25 mouse cellular contexts compared by ENCODE assay signal in the genomic region with DNA sequence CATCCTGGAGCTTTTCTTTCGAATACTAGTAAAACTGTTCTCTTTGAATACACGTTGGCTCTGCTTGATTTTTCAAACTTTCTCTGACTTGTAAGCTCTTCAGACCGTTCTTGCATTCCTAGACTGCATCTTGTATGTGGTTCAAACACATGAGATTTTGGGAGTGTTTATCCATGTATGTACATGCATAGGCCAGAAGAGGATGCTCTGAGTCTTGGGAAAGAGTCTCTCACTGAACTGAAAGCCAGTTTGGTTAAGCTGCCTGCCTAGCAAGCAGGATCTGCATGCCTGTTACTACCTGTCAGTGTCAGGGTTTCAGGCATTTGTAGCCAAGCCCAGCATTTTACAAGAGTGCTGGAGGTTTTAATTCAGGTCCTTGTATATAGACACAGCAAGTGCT.
DNase-seq lines count a peak whose midpoint lies in the region; ATAC-seq and TF ChIP-seq lines count a peak whose summit lies in the region.
"Had no signal": no experiment of that assay in that cellular context is flagged by ENCODE, and none has a peak within 500 bp of the region (broad histone marks: within the 10 kb centered on the region; RNA-seq: fewer than 3 reads in every experiment).

No protein-coding gene starts in this region.

- no peaks in the 10 kb centered on the region for H3K9me3 ChIP-seq in forebrain, postnatal 0 days (ENCODE audit: low read length)
- H3K9me3 ChIP-seq in forebrain, embryonic 16.5 days (ENCODE audit: control insufficient read depth, low read length) = no peaks in the 10 kb centered on the region
- no peaks in the 10 kb centered on the region for H3K9me3 ChIP-seq in kidney, postnatal 0 days (replicated peaks; ENCODE audit: low read length)
- H3K9me3 ChIP-seq in midbrain, postnatal 0 days (ENCODE audit: low read length) = no peaks in the 10 kb centered on the region
- H3K9me3 ChIP-seq in midbrain, embryonic 13.5 days = no peaks in the 10 kb centered on the region
- H3K9me3 ChIP-seq: forebrain, embryonic 13.5 days; hindbrain, embryonic 10.5 days; midbrain, embryonic 10.5 days had no signal

- no peak overlapping the region for H3K27ac ChIP-seq in forebrain, postnatal 0 days (ENCODE audit: low read depth, low read length)
- H3K27ac ChIP-seq in forebrain, embryonic 16.5 days (ENCODE audit: low read length) = no peak overlapping the region
- no peak overlapping the region for H3K27ac ChIP-seq in kidney, postnatal 0 days
- H3K27ac ChIP-seq in midbrain, postnatal 0 days (ENCODE audit: low read depth, low read length) = no peak overlapping the region
- H3K27ac ChIP-seq in midbrain, embryonic 13.5 days = no peak overlapping the region
- H3K27ac ChIP-seq: forebrain, embryonic 13.5 days; hindbrain, embryonic 10.5 days; liver, embryonic 14.5 days; midbrain, embryonic 10.5 days had no signal

- WGBS in forebrain, postnatal 0 days = 78% methylated on average over 3 of the region's 3 CpGs
- WGBS in forebrain, embryonic 16.5 days = 72% methylated on average over 3 of the region's 3 CpGs
- 32% methylated on average over 3 of the region's 3 CpGs for WGBS in kidney, postnatal 0 days
- 73% methylated on average over 3 of the region's 3 CpGs for WGBS in midbrain, postnatal 0 days
- 77% methylated on average over 3 of the region's 3 CpGs for WGBS in midbrain, embryonic 13.5 days

- H3K4me2 ChIP-seq in forebrain, postnatal 0 days (ENCODE audit: low read depth) = no peak overlapping the region
- no peak overlapping the region for H3K4me2 ChIP-seq in forebrain, embryonic 16.5 days (ENCODE audit: low read length)
- H3K4me2 ChIP-seq in kidney, postnatal 0 days (ENCODE audit: low read length) = no peak overlapping the region
- H3K4me2 ChIP-seq in midbrain, postnatal 0 days (ENCODE audit: low read depth, low read length, poor library complexity, severe bottlenecking) = no peak overlapping the region
- H3K4me2 ChIP-seq in midbrain, embryonic 13.5 days (replicated peaks) = no peak overlapping the region
- H3K4me2 ChIP-seq: forebrain, embryonic 13.5 days had no signal

- H3K36me3 ChIP-seq in forebrain, postnatal 0 days (ENCODE audit: insufficient read depth) = no peaks in the 10 kb centered on the region
- no peaks in the 10 kb centered on the region for H3K36me3 ChIP-seq in forebrain, embryonic 16.5 days (ENCODE audit: control insufficient read depth, insufficient read depth)
- H3K36me3 ChIP-seq in kidney, postnatal 0 days (ENCODE audit: insufficient read depth, low read length) = no peaks in the 10 kb centered on the region
- H3K36me3 ChIP-seq in midbrain, postnatal 0 days (ENCODE audit: insufficient read depth, low read length) = no peaks in the 10 kb centered on the region
- H3K36me3 ChIP-seq in midbrain, embryonic 13.5 days = no peaks in the 10 kb centered on the region
- H3K36me3 ChIP-seq: hindbrain, embryonic 10.5 days; midbrain, embryonic 10.5 days had no signal

- no peaks in the 10 kb centered on the region; the same call in 1 of the 2 replicates for H3K27me3 ChIP-seq in forebrain, postnatal 0 days (ENCODE audit: insufficient read depth, low read length)
- no peaks in the 10 kb centered on the region for H3K27me3 ChIP-seq in forebrain, embryonic 16.5 days (replicated peaks; ENCODE audit: control insufficient read depth, insufficient read depth, low read length)
- H3K27me3 ChIP-seq in kidney, postnatal 0 days (ENCODE audit: insufficient read depth, low read length) = no peaks in the 10 kb centered on the region
- H3K27me3 ChIP-seq in midbrain, postnatal 0 days (ENCODE audit: insufficient read depth, low read length) = no peaks in the 10 kb centered on the region
- no peaks in the 10 kb centered on the region for H3K27me3 ChIP-seq in midbrain, embryonic 13.5 days
- H3K27me3 ChIP-seq: forebrain, embryonic 13.5 days had no signal

- no peak for DNase-seq in forebrain, postnatal 0 days
- peak; percentile 15 for DNase-seq in kidney, postnatal 0 days (ENCODE audit: low spot score)
- no peak for DNase-seq in kidney, postnatal 25 days
- DNase-seq in midbrain, postnatal 0 days (ENCODE audit: low spot score) = peak; percentile 32
- DNase-seq in MN1 (ENCODE audit: low spot score) = no peak
- DNase-seq: adrenal gland, adult 8-10 months; cerebellum, adult 8-10 months; heart, postnatal 14 days; kidney, adult 9 months; kidney, postnatal 14 days; layer of hippocampus, postnatal 36 days; liver; lung, adult 2 months; lung, postnatal 14 days; retina, postnatal 1 day; right cerebral cortex, postnatal 14 days had no signal

- no peak for ATAC-seq in forebrain, postnatal 0 days
- no peak for ATAC-seq in forebrain, embryonic 16.5 days
- ATAC-seq in kidney, postnatal 0 days (replicated peaks; ENCODE audit: low FRiP score, low read depth) = no peak
- no peak for ATAC-seq in midbrain, postnatal 0 days (ENCODE audit: low FRiP score)
- ATAC-seq in midbrain, embryonic 13.5 days = no peak
- ATAC-seq: CD4-positive, CD25-positive, alpha-beta regulatory T cell, adult 4 months; forebrain, embryonic 13.5 days; hindbrain, embryonic 16.5 days; intestine, embryonic 16.5 days had no signal

- H3K9ac ChIP-seq in forebrain, postnatal 0 days = no peak overlapping the region
- no peak overlapping the region for H3K9ac ChIP-seq in forebrain, embryonic 16.5 days (replicated peaks; ENCODE audit: low read depth, low read length)
- no peak overlapping the region for H3K9ac ChIP-seq in kidney, postnatal 0 days (ENCODE audit: low read depth, low read length)
- H3K9ac ChIP-seq in midbrain, postnatal 0 days (replicated peaks; ENCODE audit: low read length, poor library complexity, severe bottlenecking) = no peak overlapping the region
- no peak overlapping the region for H3K9ac ChIP-seq in midbrain, embryonic 13.5 days (replicated peaks)
- H3K9ac ChIP-seq: forebrain, embryonic 13.5 days; liver, embryonic 14.5 days had no signal

- H3K4me3 ChIP-seq in forebrain, postnatal 0 days (ENCODE audit: low read depth, low read length) = no peak overlapping the region
- no peak overlapping the region for H3K4me3 ChIP-seq in forebrain, embryonic 16.5 days (replicated peaks; ENCODE audit: low read length)
- no peak overlapping the region for H3K4me3 ChIP-seq in kidney, postnatal 0 days (replicated peaks; ENCODE audit: low read depth, low read length)
- H3K4me3 ChIP-seq in midbrain, postnatal 0 days (ENCODE audit: low read depth, low read length) = no peak overlapping the region
- H3K4me3 ChIP-seq in midbrain, embryonic 13.5 days (replicated peaks) = no peak overlapping the region
- H3K4me3 ChIP-seq: forebrain, embryonic 13.5 days; hindbrain, embryonic 10.5 days; midbrain, embryonic 10.5 days had no signal

- no peaks in the 10 kb centered on the region for H3K4me1 ChIP-seq in forebrain, postnatal 0 days (ENCODE audit: insufficient read depth)
- no peaks in the 10 kb centered on the region for H3K4me1 ChIP-seq in forebrain, embryonic 16.5 days (replicated peaks; ENCODE audit: control insufficient read depth, insufficient read depth, low read length)
- no peaks in the 10 kb centered on the region for H3K4me1 ChIP-seq in kidney, postnatal 0 days (replicated peaks; ENCODE audit: insufficient read depth, low read length)
- no peaks in the 10 kb centered on the region for H3K4me1 ChIP-seq in midbrain, postnatal 0 days (ENCODE audit: insufficient read depth, low read length)
- no peaks in the 10 kb centered on the region for H3K4me1 ChIP-seq in midbrain, embryonic 13.5 days (replicated peaks)
- H3K4me1 ChIP-seq: forebrain, embryonic 13.5 days; hindbrain, embryonic 10.5 days; midbrain, embryonic 10.5 days had no signal

- TF ChIP-seq CTCF in forebrain, postnatal 0 days (IDR thresholded peaks at IDR 0.05; ENCODE audit: low read depth) = peak; percentile 50; the same call in 1 of the 2 replicates
- peak; percentile 40 for TF ChIP-seq CTCF in kidney, postnatal 0 days (IDR thresholded peaks at IDR 0.05; ENCODE audit: low read depth)
- TF ChIP-seq CTCF in midbrain, postnatal 0 days (IDR thresholded peaks at IDR 0.05) = peak; percentile 61

Comparison
In these comparisons a context has a peak if more than half of its experiments do, and no peak if none do; other contexts are left out.
1. DNase-seq: peak in kidney, postnatal 0 days (single experiment) and midbrain, postnatal 0 days (single experiment); none in forebrain, postnatal 0 days (single experiment), kidney, postnatal 25 days (0 of 2) and MN1 (single experiment).
2. Peak in every context shown above with its lines, with median percentiles within 50 percentile points of each other: CTCF ChIP-seq.